In the genomic region with DNA sequence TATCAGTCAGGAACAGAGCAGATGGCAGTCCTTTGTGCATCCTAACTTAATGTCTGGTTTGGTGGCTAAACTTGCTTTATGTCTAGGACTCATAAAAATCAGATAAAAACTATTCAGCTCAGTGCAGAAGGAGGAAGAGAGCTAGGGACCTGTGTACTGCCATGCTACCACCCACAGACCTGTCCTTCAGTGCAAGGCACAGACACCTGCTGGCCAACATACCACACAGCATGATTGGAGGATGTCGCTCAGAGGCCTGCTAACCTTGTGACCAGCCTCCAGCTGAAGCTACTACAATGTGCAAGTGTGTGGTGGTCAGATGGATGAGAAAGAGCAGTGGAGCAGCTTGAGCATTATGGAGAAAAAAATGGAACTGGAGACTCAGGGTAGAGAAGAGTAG, we compare ENCODE assay signal across 13 mouse cellular contexts.
"Had no signal": no experiment of that assay in that cellular context is flagged by ENCODE, and none has a peak within 500 bp of the region (broad histone marks: within the 10 kb centered on the region; RNA-seq: fewer than 3 reads in every experiment).

No protein-coding gene starts in this region.

- H3K4me3 ChIP-seq: left cerebral cortex, adult 2 months; limb, embryonic 10.5 days; liver, embryonic 13.5 days; neural tube, embryonic 12.5 days had no signal

- H3K27me3 ChIP-seq: liver, embryonic 13.5 days; neural tube, embryonic 12.5 days had no signal

- H3K4me1 ChIP-seq: limb, embryonic 10.5 days; liver, embryonic 13.5 days; neural tube, embryonic 12.5 days had no signal

- H3K36me3 ChIP-seq: limb, embryonic 10.5 days; liver, embryonic 13.5 days; neural tube, embryonic 12.5 days had no signal

- DNase-seq: kidney, adult 11 months; kidney, postnatal 14 days; liver, embryonic 13.5 days; lung, adult 2 months; lung, postnatal 36 days; midbrain, embryonic 14.5 days; thymus, adult 2 months; thymus, postnatal 36 days had no signal

- H3K27ac ChIP-seq: left cerebral cortex, adult 2 months; limb, embryonic 10.5 days; liver, embryonic 13.5 days; neural tube, embryonic 12.5 days; stomach, postnatal 0 days had no signal

- ATAC-seq: lung, postnatal 0 days had no signal

- H3K4me2 ChIP-seq: liver, embryonic 13.5 days; neural tube, embryonic 12.5 days had no signal

- H3K9ac ChIP-seq: liver, embryonic 13.5 days; neural tube, embryonic 12.5 days had no signal

- H3K9me3 ChIP-seq: limb, embryonic 10.5 days; liver, embryonic 13.5 days; neural tube, embryonic 12.5 days had no signal
